Mouse (Mus musculus) embryonic facial prominence, embryonic 10.5 days (tissue): ENCODE results near the gene Cenpc1. TPM values are rescaled to one million over a fixed set of nuclear protein-coding genes. Genes with fewer than 3 reads are reported as not detected.

Experiments used
- DNase-seq: peaks from one replicate; pipeline ENCODE4 v3.0.0-alpha.2; 2017; ENCODE audit warnings: low spot score
- H3K27ac ChIP-seq: fragments of 300-500 bp; sonication (generic); replicated peaks from 2 replicates; pipeline ENCODE4 v1.5.1; 2016; ENCODE audit warnings: mild to moderate bottlenecking
- H3K27me3 ChIP-seq: fragments of 300-500 bp; sonication (generic); replicated peaks from 2 replicates; pipeline ENCODE4 v1.6.1; 2016; ENCODE audit warnings: low read depth, mild to moderate bottlenecking; ENCODE audit not compliant: poor library complexity, severe bottlenecking
- H3K36me3 ChIP-seq: fragments of 300-500 bp; sonication (generic); replicated peaks from 2 replicates; pipeline ENCODE4 v1.6.1; 2016; ENCODE audit warnings: mild to moderate bottlenecking, moderate library complexity
- H3K4me1 ChIP-seq: fragments of 300-500 bp; sonication (generic); 2 replicates; pipeline ENCODE4 v1.6.1; 2016
- H3K4me3 ChIP-seq: fragments of 300-500 bp; sonication (generic); 2 replicates; pipeline ENCODE4 v1.5.1; 2016; ENCODE audit warnings: mild to moderate bottlenecking, moderate library complexity
- H3K9me3 ChIP-seq: fragments of 300-500 bp; sonication (generic); 2 replicates; pipeline ENCODE4 v1.6.1; 2016; ENCODE audit warnings: mild to moderate bottlenecking
- WGBS: fragments of 180-500 bp; shearing (Covaris S2); methylation state at CpG from one replicate; pipeline ENCODE4 v1.1.7; 2016; 5-methylcytosine and 5-hydroxymethylcytosine counted together
- polyA plus RNA-seq: library from polyadenylated mRNA; unstranded; fragments of >200 nt; fragmentation: Nextera tagmentation; extraction: Ambion mirVana; gene quantifications from 2 replicates; pipeline ENCODE4 v1.2.1, GENCODE M21; 2016

Gene Cenpc1
- polyA plus RNA-seq, 1 experiment from 2014 or later: 37.3 TPM

DNA sequence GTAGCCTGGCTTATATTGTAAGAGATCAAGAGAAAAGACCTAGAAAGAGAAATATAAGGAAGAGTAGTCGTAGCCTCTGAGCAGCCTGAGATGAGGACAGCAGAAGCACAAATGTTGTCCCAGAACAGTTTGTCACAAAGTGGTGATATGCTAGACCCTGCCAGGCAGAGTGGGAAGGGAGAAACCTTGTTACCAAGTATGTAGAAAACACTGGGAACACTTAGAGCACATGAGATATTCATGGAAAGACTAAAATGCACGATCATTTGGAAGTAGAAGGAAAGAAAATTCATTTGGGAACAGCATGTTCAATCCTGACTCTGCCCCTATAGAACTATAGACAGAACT is 77.9 kb downstream of the Cenpc1 start:
- no peak overlapping the region for H3K4me3 ChIP-seq
- H3K36me3 ChIP-seq: no peaks in the 10 kb centered on the region
- H3K9me3 ChIP-seq: no peaks in the 10 kb centered on the region
- WGBS: 90% methylated on average over 2 of the region's 2 CpGs
- DNase-seq: no peak
- H3K27ac ChIP-seq: no peak overlapping the region
- no peaks in the 10 kb centered on the region for H3K4me1 ChIP-seq
- no peaks in the 10 kb centered on the region for H3K27me3 ChIP-seq

DNA sequence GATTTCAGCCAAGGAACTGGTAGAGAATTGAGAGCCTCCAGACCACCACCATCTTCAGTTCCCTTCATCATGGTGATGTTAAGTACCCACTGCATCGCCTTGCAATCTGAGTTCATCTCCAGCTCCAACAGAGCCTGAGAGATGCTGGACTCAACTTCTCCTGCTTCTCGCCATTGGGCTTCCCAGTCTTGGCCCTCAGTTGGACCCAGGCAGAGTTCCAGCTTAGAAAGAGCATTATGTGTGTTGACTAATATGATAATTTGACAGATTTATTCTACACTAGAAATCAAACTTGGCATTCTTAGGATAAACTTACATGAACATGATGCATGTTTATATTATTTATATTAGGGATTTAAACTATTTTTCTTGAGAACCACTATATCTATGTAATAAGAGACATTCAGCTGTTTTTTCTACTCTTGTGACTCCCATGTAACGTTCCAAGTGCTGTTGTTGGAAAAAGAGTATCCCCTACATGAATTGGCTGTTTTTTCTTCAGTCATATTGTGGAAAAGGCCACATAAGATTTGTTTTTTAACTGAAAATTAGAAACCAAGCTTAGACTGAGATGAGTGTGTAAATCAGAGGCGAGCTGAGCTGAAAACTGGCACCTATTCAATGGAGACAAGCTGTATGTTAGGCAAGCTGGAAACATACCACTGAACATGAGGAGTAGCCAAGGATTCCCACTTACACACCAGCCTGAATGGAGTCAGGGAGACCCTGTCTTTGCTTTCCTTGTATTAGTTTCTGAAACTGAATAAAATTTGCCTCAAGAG is 78.5 kb downstream of the Cenpc1 start:
- no peaks in the 10 kb centered on the region for H3K9me3 ChIP-seq
- no peak overlapping the region for H3K4me3 ChIP-seq
- H3K4me1 ChIP-seq: no peaks in the 10 kb centered on the region
- H3K27ac ChIP-seq: no peak overlapping the region
- no peaks in the 10 kb centered on the region for H3K36me3 ChIP-seq
- H3K27me3 ChIP-seq: no peaks in the 10 kb centered on the region
- no peak for DNase-seq
- 91% methylated on average over 4 of the region's 4 CpGs for WGBS

DNA sequence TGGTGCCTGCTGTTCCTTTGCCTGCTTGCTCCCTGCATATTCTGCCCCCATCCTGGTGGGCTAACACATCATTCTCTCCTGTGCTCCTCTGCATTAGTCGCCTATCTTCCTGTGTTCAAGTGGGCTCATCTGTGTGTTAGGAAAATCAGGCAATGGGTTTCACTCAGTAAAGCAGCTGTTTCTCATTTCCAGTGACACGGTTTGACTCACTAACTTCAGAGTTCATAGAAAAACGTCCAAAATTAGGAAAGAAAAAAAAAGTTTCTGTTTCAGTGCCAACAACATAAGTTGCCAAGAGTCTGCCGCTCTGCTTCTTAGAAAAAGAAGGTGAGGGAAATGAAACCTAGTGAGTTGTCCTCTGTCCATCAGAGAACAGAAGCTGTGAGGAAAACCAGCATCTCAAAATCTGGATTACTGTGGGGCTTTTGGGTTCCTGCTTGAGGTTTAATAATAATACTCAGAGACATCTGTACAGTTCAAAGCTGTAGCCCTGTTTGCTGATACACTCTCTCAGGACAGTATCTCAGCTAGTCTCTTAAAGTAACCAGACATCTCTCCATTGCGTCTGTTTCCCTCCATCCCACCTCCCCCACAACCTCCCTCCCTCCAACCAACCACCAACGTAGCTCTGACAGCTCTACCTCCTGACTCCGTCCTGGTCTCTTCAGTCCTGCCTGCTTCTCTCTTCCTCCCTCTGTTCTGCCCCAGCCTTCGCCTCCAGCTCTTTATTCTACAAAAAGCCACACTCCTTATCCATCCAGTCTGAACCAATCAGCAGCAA is 87.5 kb downstream of the Cenpc1 start:
- H3K36me3 ChIP-seq: no peaks in the 10 kb centered on the region
- H3K27me3 ChIP-seq: no peaks in the 10 kb centered on the region
- H3K9me3 ChIP-seq: no peaks in the 10 kb centered on the region
- no peak for DNase-seq
- WGBS: 62% methylated on average over 8 of the region's 8 CpGs
- 0 out of 2 replicates have a peak, but pooled peaks cover 2% of the 10 kb centered on the region for H3K4me1 ChIP-seq
- no peak overlapping the region for H3K27ac ChIP-seq
- H3K4me3 ChIP-seq: no peak overlapping the region

DNA sequence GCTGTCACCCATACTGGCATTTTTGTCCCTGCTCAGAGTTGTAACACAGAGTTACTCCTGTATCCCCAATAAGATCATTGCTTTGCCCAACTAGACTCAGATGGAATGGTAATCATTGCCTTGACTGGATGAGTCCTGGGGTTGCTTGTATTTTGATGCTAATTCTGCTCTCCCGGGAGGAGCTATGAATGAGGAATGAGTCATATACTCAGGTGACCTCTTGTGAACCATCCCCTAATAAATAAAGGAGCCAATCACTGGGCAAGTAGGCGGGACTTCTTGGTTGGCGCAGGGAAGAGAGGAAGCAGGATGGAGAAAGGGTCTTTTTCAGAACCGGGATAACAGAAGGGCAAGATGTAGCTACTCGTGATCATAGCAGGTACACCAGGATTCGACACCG is 102.6 kb downstream of the Cenpc1 start:
- H3K4me1 ChIP-seq: no peaks in the 10 kb centered on the region
- no peaks in the 10 kb centered on the region for H3K27me3 ChIP-seq
- no peaks in the 10 kb centered on the region for H3K36me3 ChIP-seq
- 88% methylated on average over 7 of the region's 7 CpGs for WGBS
- no peak for DNase-seq
- H3K4me3 ChIP-seq: no peak overlapping the region
- H3K9me3 ChIP-seq: no peaks in the 10 kb centered on the region
- H3K27ac ChIP-seq: no peak overlapping the region

Other genes starting within 250 kb of the Cenpc1 start
- 0.09 TPM in 1 of 2 replicates, not detected in the other for gene Stap1, start 6.2 kb upstream of the Cenpc1 start, polyA plus RNA-seq
- gene Uba6, start 107.2 kb upstream of the Cenpc1 start, polyA plus RNA-seq: 17.8 and 17.9 TPM in 2 replicates
- not detected in 2 replicates for gene Gnrhr, start 132.3 kb upstream of the Cenpc1 start, polyA plus RNA-seq
- gene Tmprss11c, start 223.7 kb upstream of the Cenpc1 start, polyA plus RNA-seq: not detected in 2 replicates